Mouse (Mus musculus) brain, adult 10 weeks (tissue): ENCODE results near the gene Tmem229a. TPM values are rescaled to one million over a fixed set of nuclear protein-coding genes. Genes with fewer than 3 reads are reported as not detected.

Experiments used
- polyA plus RNA-seq: library from polyadenylated mRNA; stranded (reverse); fragments of 350-450 nt; fragmentation: Illumina TruSeq; extraction: RNeasy Lipid Tissue Mini Kit (QIAGEN cat#74804); gene quantifications from one replicate; pipeline ENCODE4 v1.2.3, GENCODE M21; 2015; ENCODE audit warnings: low read depth, low replicate concordance

Gene Tmem229a
- polyA plus RNA-seq = 37.0 TPM

DNA sequence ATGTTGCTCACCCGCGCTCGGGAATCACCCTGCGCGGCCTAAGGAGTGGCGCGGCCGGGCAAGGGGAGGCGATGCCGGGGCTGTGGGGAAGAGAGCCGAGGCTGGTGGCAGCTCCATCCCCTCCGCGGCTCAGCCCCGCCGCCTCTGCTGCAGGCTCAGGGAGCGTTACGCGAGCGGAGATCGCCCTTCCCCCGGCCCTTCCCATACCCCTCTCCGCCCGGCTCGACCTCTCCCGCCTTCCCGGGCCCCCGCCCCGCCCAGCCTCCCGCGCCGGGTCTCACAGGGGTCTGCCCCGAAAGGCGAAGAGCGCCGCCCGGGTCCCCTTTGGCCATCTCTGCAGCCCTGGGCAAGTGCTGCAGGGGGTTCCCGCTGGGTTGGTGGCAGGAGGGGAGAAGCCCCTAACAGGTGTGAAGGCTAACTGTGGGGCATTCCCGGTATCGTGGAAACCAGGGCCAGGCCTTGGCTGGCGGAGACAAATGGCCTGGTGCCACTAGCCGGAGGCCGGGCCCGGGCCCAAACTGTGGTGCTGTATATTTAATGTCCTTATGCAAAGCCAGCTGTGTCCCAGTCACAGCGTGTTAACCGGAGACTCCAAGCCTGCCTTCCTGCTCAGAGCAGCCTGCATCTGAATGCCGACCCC, at the start of gene Tmem229a:
Gene Tmem229a, minus strand, starts transcription at position 352 of the 640 bp plus-strand sequence.

Other genes starting within 250 kb of the Tmem229a start
- gene Hyal6, start 223.1 kb downstream of the Tmem229a start, polyA plus RNA-seq = not detected
- gene Hyal4, start 208.0 kb downstream of the Tmem229a start, polyA plus RNA-seq = not detected
- gene Spam1, start 165.1 kb downstream of the Tmem229a start, polyA plus RNA-seq = not detected
- not detected for gene Hyal5, start 98.3 kb downstream of the Tmem229a start, polyA plus RNA-seq